Mouse (Mus musculus): ENCODE data around the gene Dst. TPM values are rescaled to one million over a fixed set of nuclear protein-coding genes. Genes with fewer than 3 reads are reported as not detected.

Gene Dst
- total and polyA plus RNA-seq, 3 experiments: 66.7 to 404 (median 334) TPM

DNA sequence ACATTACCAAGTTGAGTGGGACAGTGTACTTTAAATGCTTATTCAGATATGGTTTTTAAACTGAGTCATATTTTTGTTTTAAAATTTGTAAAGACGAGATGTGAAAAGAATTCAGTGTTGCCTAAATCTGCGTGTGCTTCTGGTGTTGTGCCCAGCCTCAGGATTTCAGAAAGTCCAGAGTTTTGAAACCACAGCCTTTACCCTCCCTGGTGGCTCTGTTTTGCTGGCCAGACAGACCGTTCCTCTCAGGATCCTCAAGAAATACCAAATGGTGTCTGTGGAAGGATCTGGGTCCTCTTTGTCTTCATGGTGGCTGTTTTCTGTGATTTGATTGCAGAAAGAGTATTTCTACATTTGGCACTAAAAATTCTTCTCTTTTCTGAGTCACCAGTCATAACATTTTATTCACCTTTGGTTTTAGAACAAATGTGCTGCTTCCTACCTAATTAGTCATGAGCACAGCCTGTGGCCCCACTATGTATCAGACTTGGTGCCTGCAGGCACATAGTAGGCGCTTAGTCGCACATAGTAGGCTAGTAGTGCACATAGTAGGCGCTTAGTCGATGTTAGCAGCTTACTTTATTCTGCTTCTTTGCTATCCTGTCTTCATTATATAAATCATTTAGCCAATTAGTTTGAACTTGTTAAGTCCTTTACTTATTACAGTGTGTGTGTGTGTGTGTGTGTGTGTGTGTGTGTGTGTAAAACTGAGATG is 136.0 kb downstream of the Dst start:
- Histone ChIP-seq H3K4me1 (ENCODE audit: control insufficient read depth, insufficient read depth, low read length) (peaks cover 23% of the 10 kb centered on the region), H3K79me2 (replicated peaks; ENCODE audit: control insufficient read depth, insufficient read depth, low read length) (peaks cover 10% of the 10 kb centered on the region), H3K27ac (peak overlapping the region; percentile 38; the same call in 1 of the 2 replicates), H3K27me3 (ENCODE audit: control insufficient read depth, insufficient read depth, low read length) (no peaks in the 10 kb centered on the region), H3K36me3 (ENCODE audit: control insufficient read depth, insufficient read depth, low read length) (peaks cover 23% of the 10 kb centered on the region; the same call in 1 of the 2 replicates), H3K4me3 (no peak overlapping the region), H3K9ac (ENCODE audit: low read depth, low read length) (no peak overlapping the region)
- intact Hi-C loops (cut with DNase I): no loop called here
- TF ChIP-seq CTCF (IDR thresholded peaks at IDR 0.05) (no peak), POLR2A (IDR thresholded peaks at IDR 0.05; ENCODE audit: insufficient read depth, low read depth, low read length) (no peak), EP300 (IDR thresholded peaks at IDR 0.05; ENCODE audit: insufficient read depth, low read depth, low read length) (no peak)
- WGBS: 80% methylated on average over 7 of the region's 7 CpGs
- DNase-seq: peak in 1 of 2 experiments; percentile 22

- Histone ChIP-seq H3K36me3 (ENCODE audit: control insufficient read depth, insufficient read depth, low read length) (peaks cover 23% of the 10 kb centered on the region; the same call in 1 of the 2 replicates), H3K27me3 (ENCODE audit: control insufficient read depth, insufficient read depth, low read length) (no peaks in the 10 kb centered on the region), H3K9ac (ENCODE audit: low read depth, low read length) (no peak overlapping the region), H3K4me1 (ENCODE audit: control insufficient read depth, insufficient read depth, low read length) (peaks cover 23% of the 10 kb centered on the region), H3K79me2 (replicated peaks; ENCODE audit: control insufficient read depth, insufficient read depth, low read length) (peaks cover 10% of the 10 kb centered on the region), H3K27ac (0 out of 2 replicates have a peak overlapping the region, but pooled peaks have one; percentile 1), H3K4me3 (no peak overlapping the region)
- intact Hi-C loops (cut with DNase I): no loop called here
- WGBS: 13% methylated on average over 3 of the region's 3 CpGs
- TF ChIP-seq CTCF (IDR thresholded peaks at IDR 0.05): no peak
- no peak for TF ChIP-seq POLR2A (IDR thresholded peaks at IDR 0.05; ENCODE audit: insufficient read depth, low read depth, low read length)
- no peak for TF ChIP-seq EP300 (IDR thresholded peaks at IDR 0.05; ENCODE audit: insufficient read depth, low read depth, low read length)
- peak in 1 of 2 experiments; percentile 9 for DNase-seq
These were observed 136.7 kb downstream of the Dst start for GRCm38 (mm10) chr1:34044675-34045074.

DNA sequence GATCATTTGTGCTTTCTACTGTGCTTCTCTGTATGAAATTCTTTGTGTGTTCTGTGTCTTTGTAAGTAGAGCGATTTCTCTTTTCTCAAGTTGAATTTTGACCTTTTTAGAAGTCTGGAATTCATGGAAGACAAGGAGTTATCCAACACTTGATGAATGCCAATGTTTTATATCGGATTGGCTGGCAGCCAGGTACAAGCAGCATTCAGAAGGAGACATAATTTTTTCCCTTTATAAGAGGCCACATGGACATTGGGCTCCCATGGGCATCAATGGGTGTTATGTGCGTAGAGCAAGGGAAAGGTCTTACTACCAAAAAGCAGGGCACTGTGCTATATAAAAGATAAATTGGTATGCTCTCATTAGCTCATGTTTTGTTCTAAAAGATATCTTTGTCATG is 139.3 kb downstream of the Dst start:
- intact Hi-C loops (cut with DNase I): no loop called here
- H3K27ac ChIP-seq: peak overlapping the region; percentile 19; the same call in 1 of the 2 replicates
- no peaks in the 10 kb centered on the region for H3K27me3 ChIP-seq (ENCODE audit: control insufficient read depth, insufficient read depth, low read length)
- 69% methylated on average over 3 of the region's 3 CpGs for WGBS
- H3K4me1 ChIP-seq (ENCODE audit: control insufficient read depth, insufficient read depth, low read length): peaks cover 27% of the 10 kb centered on the region
- H3K79me2 ChIP-seq (replicated peaks; ENCODE audit: control insufficient read depth, insufficient read depth, low read length): peaks cover 8% of the 10 kb centered on the region
- H3K36me3 ChIP-seq (ENCODE audit: control insufficient read depth, insufficient read depth, low read length): peaks cover 22% of the 10 kb centered on the region; the same call in 1 of the 2 replicates
- DNase-seq: peak in 1 of 2 experiments; percentile 17
- TF ChIP-seq EP300 (IDR thresholded peaks at IDR 0.05; ENCODE audit: insufficient read depth, low read depth, low read length) (no peak), POLR2A (IDR thresholded peaks at IDR 0.05; ENCODE audit: insufficient read depth, low read depth, low read length) (no peak)
- no peak overlapping the region for H3K4me3 ChIP-seq
- H3K9ac ChIP-seq (ENCODE audit: low read depth, low read length): no peak overlapping the region

DNA sequence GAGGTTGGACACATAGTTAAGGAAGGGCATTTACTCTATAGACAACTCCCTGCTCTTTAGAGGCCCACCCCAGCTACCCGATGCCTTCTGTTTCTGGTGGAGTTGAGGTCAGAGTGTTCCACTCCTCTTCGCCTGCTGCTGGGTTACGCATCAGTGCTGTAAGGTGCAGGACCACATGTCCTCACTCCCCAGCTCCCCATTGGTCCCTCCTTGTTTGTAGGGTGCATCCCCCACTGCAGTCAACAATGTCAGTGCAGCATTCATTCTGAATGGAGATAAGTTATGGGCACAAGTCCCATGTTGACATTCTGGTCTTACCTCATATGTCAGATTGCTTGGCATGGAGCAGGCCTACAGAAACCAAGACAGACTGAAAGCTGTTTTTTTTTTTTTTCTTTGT is 143.2 kb downstream of the Dst start:
- Histone ChIP-seq H3K27me3 (ENCODE audit: control insufficient read depth, insufficient read depth, low read length) (no peaks in the 10 kb centered on the region), H3K79me2 (replicated peaks; ENCODE audit: control insufficient read depth, insufficient read depth, low read length) (peaks cover 14% of the 10 kb centered on the region), H3K4me1 (ENCODE audit: control insufficient read depth, insufficient read depth, low read length) (peaks cover 22% of the 10 kb centered on the region), H3K27ac (peak overlapping the region; percentile 49), H3K36me3 (ENCODE audit: control insufficient read depth, insufficient read depth, low read length) (peaks cover 19% of the 10 kb centered on the region), H3K9ac (ENCODE audit: low read depth, low read length) (no peak overlapping the region), H3K4me3 (no peak overlapping the region)
- DNase-seq: peak in 1 of 2 experiments; percentile 38
- intact Hi-C loops (cut with DNase I): no loop called here
- TF ChIP-seq POLR2A (IDR thresholded peaks at IDR 0.05; ENCODE audit: insufficient read depth, low read depth, low read length) (no peak), EP300 (IDR thresholded peaks at IDR 0.05; ENCODE audit: insufficient read depth, low read depth, low read length) (0 out of 2 replicates have a peak, but pooled peaks have one; percentile 29)
- WGBS: 62% methylated on average over 3 of the region's 3 CpGs

- Histone ChIP-seq H3K4me1 (ENCODE audit: control insufficient read depth, insufficient read depth, low read length) (peaks cover 21% of the 10 kb centered on the region), H3K9ac (ENCODE audit: low read depth, low read length) (no peak overlapping the region), H3K27me3 (ENCODE audit: control insufficient read depth, insufficient read depth, low read length) (no peaks in the 10 kb centered on the region), H3K4me3 (no peak overlapping the region), H3K27ac (peak overlapping the region; percentile 49), H3K36me3 (ENCODE audit: control insufficient read depth, insufficient read depth, low read length) (peaks cover 12% of the 10 kb centered on the region), H3K79me2 (replicated peaks; ENCODE audit: control insufficient read depth, insufficient read depth, low read length) (peaks cover 14% of the 10 kb centered on the region)
- intact Hi-C loops (cut with DNase I): no loop called here
- DNase-seq: peak in 1 of 2 experiments; percentile 21
- TF ChIP-seq EP300 (IDR thresholded peaks at IDR 0.05; ENCODE audit: insufficient read depth, low read depth, low read length) (no peak), CTCF (IDR thresholded peaks at IDR 0.05) (no peak), POLR2A (IDR thresholded peaks at IDR 0.05; ENCODE audit: insufficient read depth, low read depth, low read length) (no peak)
- 32% methylated on average over 5 of the region's 5 CpGs for WGBS
These were observed 144.4 kb downstream of the Dst start for GRCm38 (mm10) chr1:34052422-34052821.

DNA sequence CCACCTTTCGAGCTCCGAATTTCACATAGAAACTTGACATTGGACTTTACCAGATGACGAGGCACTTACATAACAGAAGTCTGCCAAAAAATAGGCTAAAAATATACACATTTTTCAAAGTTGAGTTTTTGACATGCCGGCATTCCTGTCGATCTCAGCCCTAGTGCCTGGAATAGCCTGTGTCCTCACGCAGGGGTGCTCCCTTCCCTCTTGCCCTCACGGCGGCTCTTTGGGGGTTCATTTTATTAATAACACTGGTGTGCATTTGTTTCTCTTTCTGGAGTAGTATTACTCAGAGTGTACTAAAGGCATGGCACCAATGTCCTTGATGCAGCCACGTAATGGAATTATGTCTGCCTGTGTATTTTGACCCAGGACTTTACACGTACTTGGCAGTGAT is 146.9 kb downstream of the Dst start:
- Histone ChIP-seq H3K4me1 (ENCODE audit: control insufficient read depth, insufficient read depth, low read length) (peaks cover 21% of the 10 kb centered on the region), H3K79me2 (replicated peaks; ENCODE audit: control insufficient read depth, insufficient read depth, low read length) (peaks cover 14% of the 10 kb centered on the region), H3K27ac (peak overlapping the region; percentile 55), H3K4me3 (no peak overlapping the region), H3K27me3 (ENCODE audit: control insufficient read depth, insufficient read depth, low read length) (no peaks in the 10 kb centered on the region), H3K36me3 (ENCODE audit: control insufficient read depth, insufficient read depth, low read length) (peaks cover 11% of the 10 kb centered on the region), H3K9ac (ENCODE audit: low read depth, low read length) (no peak overlapping the region)
- TF ChIP-seq CTCF (IDR thresholded peaks at IDR 0.05) (no peak), EP300 (IDR thresholded peaks at IDR 0.05; ENCODE audit: insufficient read depth, low read depth, low read length) (0 out of 2 replicates have a peak, but pooled peaks have one; percentile 5)
- intact Hi-C loops (cut with DNase I): no loop called here
- DNase-seq: peak in 1 of 2 experiments; percentile 14
- WGBS: 54% methylated on average over 10 of the region's 10 CpGs
